Mouse (Mus musculus): Measurements from ENCODE around the gene Mrpl21.

Mrpl21 gene

GRCm38 (mm10) chr19:3339187-3339586, 56.5 kb downstream of the Mrpl21 start:
- no peak for DNase-seq (ENCODE audit: low read depth, low spot score)

GRCm38 (mm10) chr19:3341021-3341420, 58.3 kb downstream of the Mrpl21 start:
- DNase-seq (ENCODE audit: low read depth, low spot score), result no peak
